Mouse (Mus musculus) cerebellum, adult 2 months (tissue): Measurements from ENCODE around the gene Sec14l1.

Experiments
- CTCF ChIP-seq: fragments of 200-500 bp; IDR thresholded peaks from 2 replicates; pipeline ENCODE4 v1.5.1; 2011; ENCODE audit warnings: low read depth, mild to moderate bottlenecking, control low read depth, low read length, moderate library complexity, borderline replicate concordance; ENCODE audit not compliant: insufficient read depth
- POLR2A ChIP-seq: fragments of 200-500 bp; IDR thresholded peaks from 2 replicates; pipeline ENCODE4 v1.6.1; 2011; ENCODE audit warnings: low read length, control low read depth, borderline replicate concordance; ENCODE audit not compliant: insufficient read depth

GRCm38 (mm10) chr11:117120285-117121163 is 5.6 kb downstream of the Sec14l1 start:
- no peak for TF ChIP-seq POLR2A
- TF ChIP-seq CTCF: no peak
